Mouse (Mus musculus) T-helper 2 cell (primary cell): Measurements from ENCODE around the gene Olfr1477.
"Not testable (repeated sequence)": the region's sequence is repeated elsewhere in the genome, so short reads cannot be mapped to it uniquely, and the experiment has no call there.

Experiments used
- in situ Hi-C: fragments of 300-600 bp; cut with MboI, MseI; formaldehyde crosslinking; loops from one replicate; pipeline ENCODE4 v1.15.1; 2025; ENCODE audit warnings: high pct_unique_total_duplicates

Gene Olfr1477

DNA sequence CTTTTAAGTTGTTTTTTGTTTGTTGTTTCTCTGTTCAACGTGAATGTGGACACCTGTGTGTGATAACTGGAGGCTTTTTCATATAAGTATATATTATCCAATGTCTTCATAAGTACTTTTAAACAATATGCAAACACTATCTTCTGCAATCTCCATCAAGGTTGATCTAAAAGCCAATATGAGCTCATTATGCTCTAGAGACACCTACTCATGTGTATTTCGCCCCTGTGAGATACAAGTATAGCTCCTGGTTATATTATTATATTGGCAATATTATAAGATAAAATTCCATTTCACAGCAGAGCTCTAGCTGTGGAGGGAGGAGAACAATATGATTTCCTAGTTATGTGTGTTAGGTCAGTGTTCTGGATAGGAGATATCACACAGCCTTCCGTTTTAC, at the start of gene Olfr1477:
Gene Olfr1477 (plus strand): TSS at position 301 of the 400 bp plus-strand sequence.
- in situ Hi-C loops, result no loop called here

DNA sequence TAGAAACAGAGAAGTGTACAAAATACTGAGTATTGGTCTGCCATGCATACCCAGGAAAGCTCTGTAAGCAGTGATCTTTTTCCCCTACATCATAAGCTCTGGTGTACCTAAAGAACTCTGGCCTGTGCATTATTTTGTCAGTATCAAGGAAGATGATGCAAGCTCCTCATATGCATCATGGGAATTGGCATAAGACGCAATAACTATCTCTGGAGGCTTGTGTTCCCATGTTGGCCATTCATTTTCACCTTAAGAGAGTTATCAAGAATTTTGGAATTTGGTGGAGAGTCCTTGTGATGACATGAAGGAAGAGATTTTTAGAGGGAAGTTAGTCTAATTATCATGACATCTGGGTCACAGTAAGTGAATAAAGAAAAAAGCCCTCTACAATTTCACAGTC, 44.4 kb upstream of the Olfr1477 start, which contains the start of gene Olfr1472:
Gene Olfr1472 (minus strand): TSS at position 101 of the 400 bp plus-strand sequence.
- in situ Hi-C loops, result no loop called here

DNA sequence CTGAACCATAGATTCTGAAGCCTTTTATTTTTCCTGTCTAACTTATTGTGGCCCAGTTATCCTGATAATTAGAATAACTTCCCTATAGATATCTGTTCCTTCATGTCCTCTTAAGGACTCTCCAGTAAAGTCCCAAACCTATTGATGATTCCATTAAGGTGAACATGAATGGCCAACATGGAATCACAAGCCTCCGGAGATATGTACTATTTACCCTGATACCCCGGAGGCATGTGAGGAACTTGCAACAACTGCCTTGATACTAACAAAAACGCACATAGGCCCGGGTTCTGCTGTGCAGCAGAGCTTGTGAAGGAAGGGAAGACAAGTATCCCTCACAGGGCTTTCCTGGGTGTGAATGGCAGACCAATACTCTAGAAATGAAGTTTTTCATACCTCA, 31.1 kb upstream of the Olfr1477 start, which contains the start of gene Olfr1474:
Gene Olfr1474 (plus strand): TSS at position 301 of the 400 bp plus-strand sequence.
- in situ Hi-C loops, result not testable (repeated sequence)

DNA sequence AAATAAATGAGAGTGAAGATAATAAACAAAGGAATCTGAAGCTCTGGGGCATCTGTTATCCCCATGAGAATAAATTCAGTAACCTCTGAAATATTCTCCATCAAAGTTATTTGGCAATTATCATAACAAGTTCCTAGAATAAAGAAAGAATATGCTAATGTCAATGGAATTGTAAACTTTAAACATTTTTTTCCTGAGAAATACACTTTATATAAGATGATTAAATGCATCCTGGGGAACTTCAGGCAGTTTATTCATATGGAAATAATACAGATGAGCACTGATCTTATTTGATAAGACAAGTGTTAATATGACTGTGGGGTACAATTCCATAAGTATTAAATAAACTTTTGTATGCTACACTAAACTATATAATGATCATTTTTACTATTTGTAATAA, 20.2 kb upstream of the Olfr1477 start, which contains the start of gene Olfr1475:
Gene Olfr1475 (minus strand): TSS at position 101 of the 400 bp plus-strand sequence.
- in situ Hi-C loops, result no loop called here

DNA sequence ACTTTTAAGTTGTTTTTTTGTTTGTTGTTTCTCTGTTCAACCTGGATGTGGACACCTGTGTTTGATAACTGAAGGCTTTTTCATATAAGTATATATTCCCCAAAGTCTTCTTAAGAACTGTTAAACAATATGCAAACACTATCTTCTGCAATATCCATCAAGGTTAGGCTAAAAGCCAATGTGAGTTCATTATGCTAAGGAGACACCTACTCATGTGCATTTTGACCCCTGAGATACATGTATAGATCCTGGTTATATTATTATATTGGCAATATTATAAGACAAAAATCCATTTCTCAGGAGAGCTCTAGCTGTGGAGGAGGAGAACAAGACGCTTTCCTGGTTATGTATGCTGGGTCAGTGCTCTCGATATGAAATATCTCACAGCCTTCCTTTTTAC, 27.3 kb downstream of the Olfr1477 start, which contains the start of gene Olfr1480:
Gene Olfr1480 (plus strand): TSS at position 301 of the 400 bp plus-strand sequence.
- in situ Hi-C loops, result no loop called here
